Comparison of ENCODE assay signal across 8 mouse cellular contexts in genomic region chr13:43525363-43526134, GRCm38 (mm10). TPM values are rescaled to one million over a fixed set of nuclear protein-coding genes. Genes with fewer than 3 reads are reported as not detected.
DNase-seq lines count a peak whose midpoint lies in the region; ATAC-seq lines count a peak whose summit lies in the region.

No protein-coding gene starts in this region.

- intact Hi-C loops in left cerebral cortex, postnatal 25 days (cut with DNase I) = loop anchor here (10.0 kb wide), 1 partner anchor 341 kb away; no protein-coding TSS in a partner anchor

- peaks cover 4% of the 10 kb centered on the region; the same call in 1 of the 2 replicates for H3K4me1 ChIP-seq in neural tube, embryonic 14.5 days (ENCODE audit: control insufficient read depth, insufficient read depth, low read length)

- H3K9me3 ChIP-seq in neural tube, embryonic 14.5 days (ENCODE audit: control insufficient read depth, low read length) = no peaks in the 10 kb centered on the region

- no peaks in the 10 kb centered on the region for H3K27me3 ChIP-seq in neural tube, embryonic 14.5 days (ENCODE audit: control insufficient read depth, insufficient read depth, low read length)

- WGBS in neural tube, embryonic 14.5 days = 43% methylated on average over 16 of the region's 16 CpGs

- H3K36me3 ChIP-seq in neural tube, embryonic 14.5 days (ENCODE audit: control insufficient read depth, insufficient read depth, low read length) = no peaks in the 10 kb centered on the region

- peak overlapping the region; percentile 55 for H3K27ac ChIP-seq in neural tube, embryonic 14.5 days (ENCODE audit: low read depth, low read length)

- no peak overlapping the region for H3K9ac ChIP-seq in neural tube, embryonic 14.5 days (replicated peaks; ENCODE audit: low read depth, low read length)

- H3K4me2 ChIP-seq in neural tube, embryonic 14.5 days (ENCODE audit: low read depth, low read length) = no peak overlapping the region

- peak; percentile 72 for ATAC-seq in frontal cortex, adult (ENCODE audit: low TSS enrichment)
- peak; percentile 51; the same call in 1 of the 2 replicates for ATAC-seq in neural tube, embryonic 14.5 days (ENCODE audit: low read depth)

- peak; percentile 36 for DNase-seq in embryo, embryonic 11 days
- DNase-seq in embryo, embryonic 10 days (ENCODE audit: low spot score) = no peak
- peak; percentile 27 for DNase-seq in 3T3-L1 (ENCODE audit: low read depth, low spot score)
- peak; percentile 67 to 92 for DNase-seq in left cerebral cortex, postnatal 25 days (ENCODE audit: low spot score in 2 of 2)
- DNase-seq in natural killer cell, adult 2 months (ENCODE audit: low spot score in 2 of 2) = no peak
- no peak for DNase-seq in kidney, postnatal 10 days

- no peak overlapping the region for H3K4me3 ChIP-seq in neural tube, embryonic 14.5 days (ENCODE audit: low read depth, low read length)

RNA-seq across cellular contexts. Expression of gene Mcur1, which starts 34.4 kb away (rescaled TPM):
- total RNA-seq in left cerebral cortex, postnatal 25 days (2021) = 10 to 100 TPM; 14.2 to 16.9 TPM
- 8.6 and 9.9 TPM in 2 replicates for polyA plus RNA-seq in neural tube, embryonic 14.5 days (2014; fragmentation: Nextera tagmentation; extraction: Ambion mirVana)

RNA-seq across cellular contexts. Expression of gene Ranbp9, which starts 44.5 kb away (rescaled TPM):
- total RNA-seq in left cerebral cortex, postnatal 25 days (2021) = 10 to 100 TPM; 98.7 to 100.0 TPM
- 18.1 and 19.2 TPM in 2 replicates for polyA plus RNA-seq in neural tube, embryonic 14.5 days (2014; fragmentation: Nextera tagmentation; extraction: Ambion mirVana)

Comparison
In these comparisons a context has a peak if more than half of its experiments do, and no peak if none do; other contexts are left out.
1. DNase-seq: peak in embryo, embryonic 11 days (single experiment), 3T3-L1 (single experiment) and left cerebral cortex, postnatal 25 days (2 of 2); none in embryo, embryonic 10 days (single experiment), natural killer cell, adult 2 months (0 of 2) and kidney, postnatal 10 days (single experiment).